Mouse (Mus musculus) B cell, adult 2 months (primary cell): ENCODE results near the gene Enkd1.
A peak's percentile ranks its signal among the peaks of the same experiment; 100 is the strongest.

Source experiments
- DNase-seq, 2 experiments: peaks; one replicate each; pipeline ENCODE4 v3.0.0; 2022

Enkd1 gene

GRCm38 (mm10) chr8:105707498-105708403, at the start of gene Enkd1, which contains the start of gene 4933405L10Rik:
Gene Enkd1 (minus strand): TSS chr8:105708210.
Gene 4933405L10Rik (plus strand): TSS chr8:105707655.
- DNase-seq: peak; percentile 84 to 87

GRCm38 (mm10) chr8:105754688-105755087, 46.7 kb upstream of the Enkd1 start:
- no peak for DNase-seq

- DNase-seq: no peak
Observed at GRCm38 (mm10) chr8:105753916-105754315, 45.9 kb upstream of the Enkd1 start.

GRCm38 (mm10) chr8:105750606-105751005, 42.6 kb upstream of the Enkd1 start:
- DNase-seq: no peak

GRCm38 (mm10) chr8:105743301-105743700, 35.3 kb upstream of the Enkd1 start:
- DNase-seq: no peak

- no peak for DNase-seq
Observed at GRCm38 (mm10) chr8:105739216-105739615, 31.2 kb upstream of the Enkd1 start.

GRCm38 (mm10) chr8:105732186-105732585, 24.2 kb upstream of the Enkd1 start:
- DNase-seq: no peak

- no peak for DNase-seq
Observed at GRCm38 (mm10) chr8:105727397-105728124, 19.6 kb upstream of the Enkd1 start.

- DNase-seq: no peak
Observed at GRCm38 (mm10) chr8:105725726-105726125, 17.7 kb upstream of the Enkd1 start.

GRCm38 (mm10) chr8:105722861-105723260, 14.9 kb upstream of the Enkd1 start:
- no peak for DNase-seq

GRCm38 (mm10) chr8:105719637-105720036, 11.6 kb upstream of the Enkd1 start:
- DNase-seq: no peak

- DNase-seq: no peak
Observed at GRCm38 (mm10) chr8:105716302-105716945, 8.4 kb upstream of the Enkd1 start.

GRCm38 (mm10) chr8:105715042-105715441, 7.0 kb upstream of the Enkd1 start:
- DNase-seq: no peak

GRCm38 (mm10) chr8:105714139-105714538, 6.1 kb upstream of the Enkd1 start:
- peak; percentile 94 to 95 for DNase-seq

- no peak for DNase-seq
Observed at GRCm38 (mm10) chr8:105712286-105712685, 4.3 kb upstream of the Enkd1 start.

- no peak for DNase-seq
Observed at GRCm38 (mm10) chr8:105709317-105709716, 1.3 kb upstream of the Enkd1 start.

- no peak for DNase-seq
Observed at GRCm38 (mm10) chr8:105708675-105709074, 665 bp upstream of the Enkd1 start.

- DNase-seq: no peak
Observed at GRCm38 (mm10) chr8:105706426-105706825, 1.6 kb downstream of the Enkd1 start.

- DNase-seq: no peak
Observed at GRCm38 (mm10) chr8:105704955-105705354, 3.1 kb downstream of the Enkd1 start.

- DNase-seq: no peak
Observed at GRCm38 (mm10) chr8:105704146-105704812, 3.7 kb downstream of the Enkd1 start.

- DNase-seq: no peak
Observed at GRCm38 (mm10) chr8:105702731-105703415, 5.1 kb downstream of the Enkd1 start.

GRCm38 (mm10) chr8:105702001-105702401, 6.0 kb downstream of the Enkd1 start:
- DNase-seq: no peak
